Mouse (Mus musculus) hindbrain, embryonic 16.5 days (tissue): Measurements from ENCODE around the gene Drp2. TPM values are rescaled to one million over a fixed set of nuclear protein-coding genes. Genes with fewer than 3 reads are reported as not detected.

ENCODE experiments used
- ATAC-seq: fragments of 200-750 bp; cut with Nextera tagmentation; 2 replicates; pipeline ENCODE4 v1.8.0; 2017; ENCODE audit warnings: moderate TSS enrichment, moderate library complexity
- H3K27ac ChIP-seq: fragments of 300-500 bp; sonication (generic); 2 replicates; pipeline ENCODE4 v1.5.1; 2014; ENCODE audit warnings: low read depth, mild to moderate bottlenecking, control low read depth, low read length, moderate library complexity
- H3K27me3 ChIP-seq: fragments of 300-500 bp; sonication (generic); replicated peaks from 2 replicates; pipeline ENCODE4 v1.6.1; 2014; ENCODE audit warnings: low read length; ENCODE audit not compliant: control insufficient read depth, insufficient read depth
- H3K36me3 ChIP-seq: fragments of 300-500 bp; sonication (generic); 2 replicates; pipeline ENCODE4 v1.6.1; 2014; ENCODE audit warnings: mild to moderate bottlenecking, low read length, moderate library complexity, mixed read lengths; ENCODE audit not compliant: control insufficient read depth, insufficient read depth
- H3K4me1 ChIP-seq: fragments of 300-500 bp; sonication (generic); 2 replicates; pipeline ENCODE4 v1.6.1; 2014; ENCODE audit warnings: low read depth, low read length; ENCODE audit not compliant: control insufficient read depth, insufficient read depth
- H3K4me2 ChIP-seq: fragments of 300-500 bp; sonication (generic); 2 replicates; pipeline ENCODE4 v1.6.1; 2014; ENCODE audit warnings: mild to moderate bottlenecking, low read length, control low read depth, moderate library complexity
- H3K4me3 ChIP-seq: fragments of 300-500 bp; sonication (generic); 2 replicates; pipeline ENCODE4 v1.5.1; 2014; ENCODE audit warnings: mild to moderate bottlenecking, low read length, control low read depth, moderate library complexity
- H3K9ac ChIP-seq: fragments of 300-500 bp; sonication (generic); 2 replicates; pipeline ENCODE4 v1.6.1; 2014; ENCODE audit warnings: low read depth, mild to moderate bottlenecking, control low read depth, low read length, moderate library complexity
- H3K9me3 ChIP-seq: fragments of 300-500 bp; sonication (generic); 2 replicates; pipeline ENCODE4 v1.6.1; 2014; ENCODE audit warnings: mild to moderate bottlenecking, low read length, moderate library complexity; ENCODE audit not compliant: control insufficient read depth
- WGBS: fragments of 180-500 bp; shearing (Covaris S2); extraction: QIAGEN DNeasy Blood & Tissue Kit; methylation state at CpG from one replicate; pipeline ENCODE4 v1.1.7; 2014; 5-methylcytosine and 5-hydroxymethylcytosine counted together
- polyA plus RNA-seq: library from polyadenylated mRNA; unstranded; fragments of >200 nt; fragmentation: Nextera tagmentation; extraction: Ambion mirVana; gene quantifications from 2 replicates; pipeline ENCODE4 v1.2.1, GENCODE M21; 2015

The Drp2 gene
- polyA plus RNA-seq, 1 experiment from 2014 or later: 15.4 TPM

- 29% methylated on average over 13 of the region's 14 CpGs for whole genome bisulfite sequencing
- H3K4me1 ChIP-seq: no peaks in the 10 kb centered on the region
These were observed 219 bp downstream of the Drp2 start for GRCm38 (mm10) chrX:134404584-134404955.

DNA sequence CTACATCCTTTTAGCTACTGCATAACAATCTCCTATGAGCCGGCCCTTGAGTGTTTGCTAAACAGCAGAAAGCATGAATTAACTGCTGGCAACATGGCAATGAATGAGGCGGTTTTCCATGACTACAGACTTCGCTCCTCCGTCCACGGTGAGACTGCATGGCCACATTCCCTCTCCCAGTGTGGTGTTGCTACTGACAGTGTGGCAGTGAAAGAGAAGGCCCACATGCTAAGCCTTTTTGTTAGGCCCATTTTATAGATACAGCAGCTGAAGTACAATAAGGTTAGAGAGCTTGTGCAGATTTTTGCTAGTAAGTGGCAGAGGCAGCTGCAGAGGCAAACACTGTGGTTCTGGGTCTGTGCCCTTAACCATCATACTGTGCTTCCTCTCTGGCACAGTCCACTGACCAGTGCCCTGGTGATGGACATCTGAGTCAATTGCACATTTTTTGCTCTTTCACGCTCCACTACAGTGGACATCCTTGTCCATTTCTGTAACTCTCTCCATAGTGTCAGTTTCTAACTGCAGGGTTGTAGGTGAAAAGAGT lies 5.1 kb downstream of the Drp2 start:
- Histone ChIP-seq H3K27ac (no peak overlapping the region), H3K9me3 (no peaks in the 10 kb centered on the region), H3K4me2 (no peak overlapping the region), H3K27me3 (no peaks in the 10 kb centered on the region), H3K4me1 (no peaks in the 10 kb centered on the region), H3K9ac (no peak overlapping the region), H3K36me3 (no peaks in the 10 kb centered on the region), H3K4me3 (no peak overlapping the region)
- peak; percentile 53 for ATAC-seq
- 42% methylated on average over 6 of the region's 6 CpGs for WGBS

More at GRCm38 (mm10) chrX:134404584-134404955, 219 bp downstream of the Drp2 start:
- Histone ChIP-seq H3K27ac (peak overlapping the region; percentile 77), H3K9me3 (no peaks in the 10 kb centered on the region), H3K36me3 (no peaks in the 10 kb centered on the region), H3K27me3 (no peaks in the 10 kb centered on the region), H3K4me3 (peak overlapping the region; percentile 45), H3K4me2 (peak overlapping the region; percentile 60), H3K9ac (peak overlapping the region; percentile 61)
- peak; percentile 81 for ATAC-seq

DNA sequence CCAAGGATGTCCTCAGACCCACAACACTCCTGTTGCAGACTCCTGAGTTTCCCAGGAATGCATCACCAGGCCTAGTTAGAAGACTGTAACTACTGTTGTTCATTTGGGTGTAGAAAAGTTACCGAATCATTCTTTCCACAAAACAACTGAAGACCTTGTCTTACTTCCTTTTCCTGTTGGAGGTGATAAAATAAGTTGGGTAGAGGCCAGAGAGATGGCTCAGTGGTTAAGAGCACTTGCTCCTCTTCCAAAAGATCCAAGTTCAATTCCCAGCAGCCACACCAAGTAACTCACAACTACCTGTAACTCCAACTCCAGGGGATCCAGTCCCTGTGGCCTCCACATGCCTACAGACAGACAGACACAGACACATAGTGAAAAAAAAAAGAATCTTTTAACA lies 7.7 kb downstream of the Drp2 start:
- H3K4me3 ChIP-seq: no peak overlapping the region
- H3K36me3 ChIP-seq: no peaks in the 10 kb centered on the region
- H3K4me2 ChIP-seq: no peak overlapping the region
- no peak overlapping the region for H3K9ac ChIP-seq
- H3K4me1 ChIP-seq: no peaks in the 10 kb centered on the region
- H3K27ac ChIP-seq: no peak overlapping the region
- ATAC-seq: no peak
- H3K27me3 ChIP-seq: no peaks in the 10 kb centered on the region
- 86% methylated on average over 1 of the region's 1 CpGs for WGBS
- no peaks in the 10 kb centered on the region for H3K9me3 ChIP-seq

DNA sequence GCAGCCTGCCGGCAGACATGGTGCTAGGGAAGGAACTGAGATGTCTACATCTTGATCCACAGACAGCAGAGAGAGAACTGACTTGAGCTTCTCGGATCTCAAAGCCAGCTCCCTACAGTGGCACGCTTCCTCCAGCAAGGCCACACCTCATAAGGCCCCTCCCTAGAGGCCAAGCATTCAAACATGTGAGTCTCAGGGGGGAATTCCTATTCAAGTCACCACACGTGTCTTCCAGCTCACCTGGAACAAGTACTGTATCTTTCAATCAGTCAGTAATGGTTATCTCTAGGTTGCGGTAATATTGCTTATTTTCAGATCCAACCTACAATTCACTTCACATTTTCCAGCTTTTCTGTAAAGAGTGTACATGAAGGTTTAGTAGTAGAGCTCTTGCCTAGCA lies 15.7 kb downstream of the Drp2 start:
- no peak overlapping the region for H3K4me3 ChIP-seq
- H3K36me3 ChIP-seq: no peaks in the 10 kb centered on the region
- ATAC-seq: no peak
- no peaks in the 10 kb centered on the region for H3K9me3 ChIP-seq
- WGBS: 82% methylated on average over 5 of the region's 5 CpGs
- no peak overlapping the region for H3K27ac ChIP-seq
- no peak overlapping the region for H3K4me2 ChIP-seq
- no peaks in the 10 kb centered on the region for H3K27me3 ChIP-seq
- H3K9ac ChIP-seq: no peak overlapping the region
- no peaks in the 10 kb centered on the region for H3K4me1 ChIP-seq

- Histone ChIP-seq H3K9ac (no peak overlapping the region), H3K36me3 (no peaks in the 10 kb centered on the region), H3K27me3 (no peaks in the 10 kb centered on the region), H3K4me2 (no peak overlapping the region), H3K4me3 (no peak overlapping the region), H3K27ac (no peak overlapping the region), H3K4me1 (no peaks in the 10 kb centered on the region), H3K9me3 (no peaks in the 10 kb centered on the region)
- no peak for ATAC-seq
- WGBS: 100% methylated on average over 5 of the region's 5 CpGs
These were observed 19.9 kb downstream of the Drp2 start for GRCm38 (mm10) chrX:134424263-134424662.

DNA sequence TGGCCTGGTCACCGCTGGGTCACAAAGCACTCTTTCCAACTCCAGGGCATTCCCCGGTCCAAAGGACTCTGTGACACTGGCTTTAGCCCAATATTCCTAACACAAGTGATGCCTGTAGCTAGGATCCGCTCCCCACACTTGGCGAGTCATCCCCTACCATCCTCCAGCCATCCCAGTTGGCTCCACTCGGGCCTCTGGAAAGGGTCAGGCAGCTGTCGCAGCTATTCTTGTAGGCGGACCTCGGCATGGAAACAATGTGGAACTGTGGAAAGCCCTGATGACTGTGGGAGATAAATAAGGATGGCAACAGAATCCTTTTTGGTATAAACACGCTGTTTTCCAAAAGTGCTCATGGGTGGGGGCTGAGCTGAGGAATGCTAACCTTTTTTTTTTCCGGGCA lies 21.4 kb downstream of the Drp2 start:
- Histone ChIP-seq H3K4me1 (no peaks in the 10 kb centered on the region), H3K4me2 (no peak overlapping the region), H3K27ac (no peak overlapping the region), H3K27me3 (no peaks in the 10 kb centered on the region), H3K36me3 (no peaks in the 10 kb centered on the region), H3K4me3 (no peak overlapping the region), H3K9ac (no peak overlapping the region), H3K9me3 (no peaks in the 10 kb centered on the region)
- WGBS: 67% methylated on average over 10 of the region's 10 CpGs
- no peak for ATAC-seq

- 51% methylated on average over 6 of the region's 6 CpGs for WGBS
- no peaks in the 10 kb centered on the region for H3K36me3 ChIP-seq
- H3K27me3 ChIP-seq: no peaks in the 10 kb centered on the region
- no peaks in the 10 kb centered on the region for H3K9me3 ChIP-seq
- no peak overlapping the region for H3K9ac ChIP-seq
- H3K4me2 ChIP-seq: no peak overlapping the region
- no peak overlapping the region for H3K27ac ChIP-seq
- H3K4me3 ChIP-seq: no peak overlapping the region
- ATAC-seq: peak; percentile 81
- no peaks in the 10 kb centered on the region for H3K4me1 ChIP-seq
These were observed 22.5 kb downstream of the Drp2 start for GRCm38 (mm10) chrX:134426819-134427218.

DNA sequence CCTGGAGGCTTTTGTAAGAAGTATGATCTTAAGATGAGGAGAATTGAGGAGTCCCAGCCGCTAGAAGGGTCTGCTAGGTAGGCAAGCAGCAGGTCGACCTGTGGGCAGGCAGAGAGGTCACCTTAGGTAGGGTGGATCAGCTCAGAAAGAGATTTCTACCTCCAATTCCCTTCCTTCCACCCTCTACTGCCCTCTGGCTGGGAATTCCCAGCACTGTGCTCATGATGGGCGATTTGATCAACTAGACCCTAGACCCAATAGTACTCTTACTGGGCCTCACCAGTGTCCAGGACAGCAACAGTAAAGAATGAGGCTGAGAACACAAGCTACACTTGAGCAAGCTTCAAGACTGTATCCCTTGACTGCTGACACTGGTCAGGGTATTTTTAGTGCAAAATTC lies 23.0 kb downstream of the Drp2 start:
- no peak overlapping the region for H3K4me2 ChIP-seq

DNA sequence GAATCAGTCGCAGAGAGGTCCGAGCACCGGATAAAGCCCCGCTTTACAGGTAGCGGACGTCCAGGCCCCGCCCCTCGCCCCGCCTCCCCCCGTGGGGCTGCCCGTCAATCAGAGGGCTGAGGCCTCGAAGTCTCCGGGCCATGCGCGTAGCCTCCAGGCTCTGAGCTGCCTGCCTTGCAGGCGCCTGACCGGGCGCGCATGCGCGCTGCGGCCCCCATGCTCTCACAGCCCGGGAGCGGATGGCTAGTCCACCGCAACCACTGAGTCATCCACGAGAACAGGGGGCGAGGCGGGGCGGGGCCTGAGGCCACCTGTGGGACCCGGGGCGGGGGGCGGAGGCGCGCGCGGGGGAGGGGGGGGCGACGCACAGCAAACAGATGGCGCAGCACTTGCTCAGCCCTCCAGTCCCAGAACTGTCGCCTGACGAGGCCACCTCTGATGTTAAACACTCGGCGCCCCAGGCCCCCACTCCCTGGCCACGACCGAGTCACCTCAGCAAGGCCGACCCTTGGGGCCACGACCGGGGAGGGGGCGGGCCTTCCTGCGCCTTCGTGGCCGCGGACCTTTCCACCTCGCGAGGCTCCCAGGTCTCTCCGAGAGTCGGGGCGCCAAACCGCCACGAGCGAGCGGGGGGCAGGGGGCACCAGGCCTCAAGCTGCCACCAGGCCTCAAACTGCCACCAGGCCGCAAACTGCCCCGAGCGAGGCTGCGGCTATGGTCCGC lies 70.8 kb downstream of the Drp2 start:
- Histone ChIP-seq H3K4me1 (no peaks in the 10 kb centered on the region), H3K9me3 (peaks cover 14% of the 10 kb centered on the region), H3K9ac (no peak overlapping the region), H3K4me3 (no peak overlapping the region), H3K27me3 (no peaks in the 10 kb centered on the region), H3K27ac (no peak overlapping the region), H3K36me3 (no peaks in the 10 kb centered on the region), H3K4me2 (no peak overlapping the region)
- peak; percentile 50; the same call in 1 of the 2 replicates for ATAC-seq
- WGBS: 78% methylated on average over 32 of the region's 67 CpGs

More for the DNA sequence above, 23.0 kb downstream of the Drp2 start:
- Histone ChIP-seq H3K27ac (no peak overlapping the region), H3K9ac (no peak overlapping the region), H3K27me3 (no peaks in the 10 kb centered on the region), H3K4me1 (no peaks in the 10 kb centered on the region), H3K36me3 (no peaks in the 10 kb centered on the region), H3K4me3 (no peak overlapping the region), H3K9me3 (no peaks in the 10 kb centered on the region)
- 91% methylated on average over 3 of the region's 3 CpGs for WGBS
- no peak for ATAC-seq
